Mouse (Mus musculus) lung, adult 2 months (tissue): ENCODE data around the gene Itga9.

Experiments
- CTCF ChIP-seq: fragments of 200-500 bp; IDR thresholded peaks from 2 replicates; pipeline ENCODE4 v1.5.1; 2011; ENCODE audit warnings: mild to moderate bottlenecking, low read length, control low read depth; ENCODE audit not compliant: insufficient read depth
- POLR2A ChIP-seq: fragments of 200-500 bp; IDR thresholded peaks from 2 replicates; pipeline ENCODE4 v1.6.1; 2011; ENCODE audit warnings: low read depth, mild to moderate bottlenecking, control low read depth, low read length, borderline replicate concordance; ENCODE audit errors: extremely low read depth

- TF ChIP-seq POLR2A (no peak), CTCF (no peak)
Measured at GRCm38 (mm10) chr9:118587115-118587514, 19.4 kb upstream of the Itga9 start.
